Mouse (Mus musculus) liver, embryonic 14.5 days (tissue): ENCODE results near the gene Arhgap11a. TPM values are rescaled to one million over a fixed set of nuclear protein-coding genes. Genes with fewer than 3 reads are reported as not detected.

Experiments used
- ATAC-seq: fragments of 200-750 bp; cut with Nextera tagmentation; 2 replicates; pipeline ENCODE4 v1.8.0; 2017; ENCODE audit warnings: moderate number of reproducible peaks, mild to moderate bottlenecking, moderate library complexity; ENCODE audit not compliant: insufficient read depth
- DNase-seq, 3 experiments: peaks; one replicate each; pipeline ENCODE4 v3.0.0-alpha.2; 2012 to 2013; ENCODE audit warnings: low read depth in 3 of 3, low spot score in 3 of 3
- H3K27ac ChIP-seq: fragments of 300-500 bp; sonication (generic); 2 replicates; pipeline ENCODE4 v1.5.1; 2014; ENCODE audit warnings: moderate library complexity, mild to moderate bottlenecking, control low read depth, inconsistent platforms
- H3K27me3 ChIP-seq: fragments of 300-500 bp; sonication (generic); 2 replicates; pipeline ENCODE4 v1.6.1; 2014; ENCODE audit warnings: mild to moderate bottlenecking, low read length, moderate library complexity; ENCODE audit not compliant: control insufficient read depth, insufficient read depth
- H3K36me3 ChIP-seq: fragments of 300-500 bp; sonication (generic); replicated peaks from 2 replicates; pipeline ENCODE4 v1.6.1; 2014; ENCODE audit warnings: low read depth; ENCODE audit not compliant: control insufficient read depth, insufficient read depth
- H3K4me1 ChIP-seq, 2 experiments: fragments of 200-500 bp in 1 of 2; fragments of 300-500 bp in 1 of 2; sonication (generic) in 1 of 2; replicated peaks; 2 replicates each; pipeline ENCODE4 v1.6.1; 2012 to 2014; ENCODE audit warnings: antibody characterized with exemption in 1 of 2, inconsistent platforms in 1 of 2, low read length in 1 of 2; ENCODE audit not compliant: control insufficient read depth in 2 of 2, insufficient read depth in 2 of 2
- H3K4me2 ChIP-seq: fragments of 300-500 bp; sonication (generic); 2 replicates; pipeline ENCODE4 v1.6.1; 2014; ENCODE audit warnings: low read depth, mild to moderate bottlenecking, control low read depth, moderate library complexity
- H3K4me3 ChIP-seq, 2 experiments: fragments of 200-500 bp in 1 of 2; fragments of 300-500 bp in 1 of 2; sonication (generic) in 1 of 2; 2 replicates each; pipeline ENCODE4 v1.5.1; 2012 to 2014; ENCODE audit warnings: low read depth in 2 of 2, low read length in 2 of 2, mild to moderate bottlenecking in 2 of 2, control low read depth in 1 of 2, inconsistent platforms in 1 of 2, moderate library complexity in 1 of 2; ENCODE audit not compliant: insufficient read depth in 1 of 2
- H3K9ac ChIP-seq: fragments of 300-500 bp; sonication (generic); replicated peaks from 2 replicates; pipeline ENCODE4 v1.6.1; 2014; ENCODE audit warnings: mild to moderate bottlenecking, control low read depth, moderate library complexity
- H3K9me3 ChIP-seq: fragments of 300-500 bp; sonication (generic); 2 replicates; pipeline ENCODE4 v1.6.1; 2016; ENCODE audit warnings: low read length, mixed read lengths; ENCODE audit not compliant: control insufficient read depth
- CTCF ChIP-seq: IDR thresholded peaks from 2 replicates; pipeline ENCODE4 v1.5.1; 2016; ENCODE audit warnings: antibody characterized with exemption, low read depth, control low read depth
- EP300 ChIP-seq: IDR thresholded peaks from 2 replicates; pipeline ENCODE4 v1.6.1; 2016; ENCODE audit warnings: antibody characterized with exemption, low read depth
- WGBS: fragments of 180-500 bp; shearing (Covaris S2); extraction: QIAGEN DNeasy Blood & Tissue Kit; methylation state at CpG from one replicate; pipeline ENCODE4 v1.1.7; 2014; ENCODE audit not compliant: insufficient replicate concordance; 5-methylcytosine and 5-hydroxymethylcytosine counted together
- polyA plus RNA-seq, 2 experiments: library from polyadenylated mRNA; depleted of rRNA in 1 of 2; stranded (reverse) in 1 of 2; unstranded in 1 of 2; fragments of >200 nt; fragmentation: Nextera tagmentation in 1 of 2; extraction: Ambion mirVana in 1 of 2; gene quantifications; 2 replicates each; pipeline versions ENCODE4 v1.2.1 to v1.2.3; 2012 to 2014

The Arhgap11a gene
- polyA plus RNA-seq, 2 experiments = 3.9 to 14.4 TPM

- ATAC-seq (no peak), DNase-seq (no peak)
- Histone ChIP-seq H3K36me3 (no peaks in the 10 kb centered on the region), H3K9me3 (no peaks in the 10 kb centered on the region), H3K27me3 (no peaks in the 10 kb centered on the region), H3K4me1 (no peaks in the 10 kb centered on the region), H3K4me2 (no peak overlapping the region), H3K4me3 (no peak overlapping the region), H3K27ac (no peak overlapping the region), H3K9ac (no peak overlapping the region)
- no peak for TF ChIP-seq EP300
- no peak for TF ChIP-seq CTCF
- WGBS = 50% methylated on average over 4 of the region's 4 CpGs
These were observed 19.9 kb upstream of the Arhgap11a start for GRCm38 (mm10) chr2:113868404-113868803.

GRCm38 (mm10) chr2:113866155-113866554, 17.7 kb upstream of the Arhgap11a start:
- Histone ChIP-seq H3K27ac (no peak overlapping the region), H3K9me3 (no peaks in the 10 kb centered on the region), H3K4me2 (no peak overlapping the region), H3K9ac (no peak overlapping the region), H3K36me3 (no peaks in the 10 kb centered on the region), H3K4me3 (no peak overlapping the region), H3K27me3 (no peaks in the 10 kb centered on the region), H3K4me1 (no peaks in the 10 kb centered on the region)
- DNase-seq = no peak
- no peak for TF ChIP-seq EP300
- TF ChIP-seq CTCF = no peak; the same call in 1 of the 2 replicates
- no peak for ATAC-seq
- 15% methylated on average over 2 of the region's 2 CpGs for WGBS

DNA sequence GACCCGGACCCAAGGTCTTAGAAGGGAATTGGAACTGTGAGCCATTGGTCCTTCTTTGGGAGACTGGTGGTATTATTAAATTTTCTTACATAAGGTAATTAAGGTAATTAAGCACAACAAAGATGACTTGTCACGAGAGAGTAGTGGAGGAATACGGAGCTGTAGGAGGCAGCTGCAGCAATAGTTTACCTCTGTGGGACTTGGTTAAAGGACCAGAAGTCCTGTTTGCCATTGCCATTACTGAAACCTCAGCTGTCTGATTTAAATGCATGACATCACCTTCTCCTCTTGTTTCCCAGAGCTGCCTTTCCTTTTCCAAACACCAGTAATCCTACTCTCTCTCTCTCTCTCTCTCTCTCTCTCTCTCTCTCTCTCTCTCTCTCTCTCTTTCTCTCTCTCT, 680 bp upstream of the Arhgap11a start:
- Histone ChIP-seq H3K4me1 (peaks cover 10 to 14% of the 10 kb centered on the region in 2 experiments), H3K9me3 (no peaks in the 10 kb centered on the region), H3K9ac (peak overlapping the region; percentile 52), H3K27ac (peak overlapping the region; percentile 56; the same call in 1 of the 2 replicates), H3K4me2 (peak overlapping the region; percentile 95), H3K36me3 (peaks cover 9% of the 10 kb centered on the region), H3K27me3 (no peaks in the 10 kb centered on the region), H3K4me3 (peak overlapping the region; percentile 89 to 98)
- no peak for ATAC-seq
- no peak for DNase-seq
- 5% methylated on average over 3 of the region's 3 CpGs for WGBS
- no peak for TF ChIP-seq CTCF
- TF ChIP-seq EP300 = no peak

- Histone ChIP-seq H3K4me3 (peak overlapping the region; percentile 89 to 98), H3K9me3 (no peaks in the 10 kb centered on the region), H3K4me1 (peaks cover 10 to 14% of the 10 kb centered on the region in 2 experiments), H3K4me2 (peak overlapping the region; percentile 95), H3K36me3 (peaks cover 20% of the 10 kb centered on the region), H3K27ac (peak overlapping the region; percentile 80), H3K9ac (peak overlapping the region; percentile 89), H3K27me3 (no peaks in the 10 kb centered on the region)
- ATAC-seq (peak; percentile 14; the same call in 1 of the 2 replicates), DNase-seq (peak in 1 of 3 experiments; percentile 7)
- WGBS = under 1% methylated on average over 24 of the region's 24 CpGs
- TF ChIP-seq EP300 = no peak
- no peak for TF ChIP-seq CTCF
These were observed 700 bp downstream of the Arhgap11a start for GRCm38 (mm10) chr2:113847678-113848244.

DNA sequence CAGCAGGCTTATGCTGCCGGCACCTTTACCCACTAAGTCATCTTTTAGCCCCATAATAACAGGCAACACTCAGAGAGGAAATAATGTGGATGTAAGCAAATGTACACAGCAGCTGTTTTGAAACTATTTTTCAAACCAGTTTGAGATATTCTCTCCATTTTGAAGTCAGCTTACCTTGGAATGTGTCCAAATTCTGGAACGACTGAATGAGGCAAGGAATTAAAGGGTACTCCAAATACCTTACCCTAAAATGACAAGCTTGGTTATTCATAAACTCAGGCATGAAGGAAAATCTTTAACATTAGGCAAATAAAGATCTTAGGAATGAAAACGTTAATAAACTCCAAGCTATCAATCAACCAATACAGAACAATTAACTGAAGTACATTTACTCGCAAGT, 3.4 kb downstream of the Arhgap11a start:
- no peak overlapping the region for H3K27ac ChIP-seq
- WGBS = 80% methylated on average over 4 of the region's 4 CpGs
- H3K9me3 ChIP-seq = no peaks in the 10 kb centered on the region
- peaks cover 39% of the 10 kb centered on the region for H3K36me3 ChIP-seq
- peaks cover 10 to 14% of the 10 kb centered on the region in 2 experiments for H3K4me1 ChIP-seq
- H3K4me2 ChIP-seq = 0 out of 2 replicates have a peak overlapping the region, but pooled peaks have one; percentile 95
- DNase-seq = no peak
- H3K4me3 ChIP-seq = no peak overlapping the region
- ATAC-seq = no peak
- no peak overlapping the region for H3K9ac ChIP-seq
- H3K27me3 ChIP-seq = no peaks in the 10 kb centered on the region
- TF ChIP-seq EP300 (no peak), CTCF (no peak)
